22 mouse cellular contexts compared by ENCODE assay signal in the genomic region with DNA sequence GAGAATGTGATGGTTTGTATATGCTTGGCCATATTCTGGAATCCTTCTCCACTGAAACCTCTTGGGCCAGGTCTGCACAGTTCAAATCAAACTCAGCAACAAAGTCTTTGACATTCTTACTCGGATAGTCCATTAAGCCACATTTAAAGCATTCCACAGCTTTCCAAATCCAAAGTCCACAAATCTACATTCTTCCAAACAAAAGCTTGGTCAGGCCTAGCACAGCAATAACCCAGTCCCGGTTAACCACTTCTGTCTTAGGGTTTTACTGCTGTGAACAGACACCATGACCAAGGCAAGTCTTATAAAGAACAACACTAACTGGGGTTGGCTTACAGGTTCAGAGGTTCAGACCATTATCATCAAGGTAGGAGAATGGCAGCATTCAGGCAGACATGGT. TPM values are rescaled to one million over a fixed set of nuclear protein-coding genes. Genes with fewer than 3 reads are reported as not detected.
DNase-seq lines count a peak whose midpoint lies in the region; ATAC-seq and TF ChIP-seq lines count a peak whose summit lies in the region.
"Had no signal": no experiment of that assay in that cellular context is flagged by ENCODE, and none has a peak within 500 bp of the region (broad histone marks: within the 10 kb centered on the region; RNA-seq: fewer than 3 reads in every experiment).

No protein-coding gene starts in this region.

- no peak overlapping the region for H3K4me3 ChIP-seq in kidney, adult 2 months (ENCODE audit: insufficient read depth, low read depth, low read length)
- H3K4me3 ChIP-seq in kidney, embryonic 15.5 days (replicated peaks) = no peak overlapping the region
- H3K4me3 ChIP-seq in midbrain, embryonic 11.5 days (ENCODE audit: low read depth, low read length) = no peak overlapping the region
- no peak overlapping the region for H3K4me3 ChIP-seq in midbrain, embryonic 14.5 days (replicated peaks; ENCODE audit: low read depth, low read length)

- no peak for ATAC-seq in kidney, embryonic 15.5 days (replicated peaks; ENCODE audit: low FRiP score)
- no peak for ATAC-seq in midbrain, embryonic 11.5 days (ENCODE audit: low FRiP score)
- ATAC-seq in midbrain, embryonic 14.5 days (ENCODE audit: low FRiP score, low TSS enrichment) = no peak
- ATAC-seq: activated CD4-positive, CD25-positive, alpha-beta regulatory T cell, adult 4 months; CD4-positive, CD25-positive, alpha-beta regulatory T cell, adult 4 months; Patski had no signal

- H3K4me2 ChIP-seq in kidney, embryonic 15.5 days = no peak overlapping the region
- H3K4me2 ChIP-seq in midbrain, embryonic 11.5 days = no peak overlapping the region
- no peak overlapping the region for H3K4me2 ChIP-seq in midbrain, embryonic 14.5 days (ENCODE audit: low read length)

- peaks cover 60% of the 10 kb centered on the region for H3K4me1 ChIP-seq in kidney, adult 2 months (ENCODE audit: control insufficient read depth, insufficient read depth, low read length)
- peaks cover 27% of the 10 kb centered on the region for H3K4me1 ChIP-seq in kidney, embryonic 15.5 days
- no peaks in the 10 kb centered on the region for H3K4me1 ChIP-seq in midbrain, embryonic 11.5 days (ENCODE audit: control insufficient read depth, insufficient read depth, low read length)
- no peaks in the 10 kb centered on the region for H3K4me1 ChIP-seq in midbrain, embryonic 14.5 days (ENCODE audit: control insufficient read depth, insufficient read depth, low read length)

- H3K27me3 ChIP-seq in kidney, adult 2 months (replicated peaks; ENCODE audit: control insufficient read depth, insufficient read depth, low read length) = no peaks in the 10 kb centered on the region
- H3K27me3 ChIP-seq in kidney, embryonic 15.5 days = no peaks in the 10 kb centered on the region
- H3K27me3 ChIP-seq in midbrain, embryonic 11.5 days (ENCODE audit: control insufficient read depth, insufficient read depth, low read length) = no peaks in the 10 kb centered on the region
- H3K27me3 ChIP-seq in midbrain, embryonic 14.5 days (ENCODE audit: control insufficient read depth, insufficient read depth, low read length) = no peaks in the 10 kb centered on the region
- H3K27me3 ChIP-seq: CH12.LX, Patski had no signal

- DNase-seq in kidney, adult 2 months = peak; percentile 60
- DNase-seq in kidney, adult 9 months = peak; percentile 58
- DNase-seq in kidney, postnatal 10 days = no peak
- peak; percentile 4 for DNase-seq in midbrain, embryonic 11.5 days (ENCODE audit: low spot score, missing footprints)
- no peak for DNase-seq in midbrain, embryonic 14.5 days
- DNase-seq: adrenal gland, adult 2 months; adrenal gland, adult 8-10 months; adrenal gland, postnatal 10 days; adrenal gland, postnatal 14 days; adrenal gland, postnatal 25 days; adrenal gland, postnatal 36 days; B cell, adult 2 months; cerebellum, adult 11 months; cerebellum, adult 11-12 months; cerebellum, adult 18-20 months had no signal

- TF ChIP-seq POLR2A in kidney, adult 2 months (IDR thresholded peaks at IDR 0.05; ENCODE audit: low read depth, low read length) = no peak

- no peaks in the 10 kb centered on the region for H3K9me3 ChIP-seq in kidney, embryonic 15.5 days (replicated peaks)
- H3K9me3 ChIP-seq in midbrain, embryonic 11.5 days (ENCODE audit: control insufficient read depth, low read length) = no peaks in the 10 kb centered on the region
- no peaks in the 10 kb centered on the region for H3K9me3 ChIP-seq in midbrain, embryonic 14.5 days (ENCODE audit: control insufficient read depth, low read length)
- H3K9me3 ChIP-seq: G1E had no signal

- TF ChIP-seq CTCF in kidney, adult 2 months (conservative IDR thresholded peaks at IDR 0.05; ENCODE audit: insufficient read depth, insufficient read length, low read depth, low read length) = no peak

- WGBS in kidney, adult 2 months = 48% methylated on average over 2 of the region's 2 CpGs
- WGBS in kidney, embryonic 15.5 days = 87% methylated on average over 2 of the region's 2 CpGs
- WGBS in midbrain, embryonic 11.5 days = 86% methylated on average over 2 of the region's 2 CpGs
- 90% methylated on average over 2 of the region's 2 CpGs for WGBS in midbrain, embryonic 14.5 days

- H3K9ac ChIP-seq in kidney, embryonic 15.5 days = no peak overlapping the region
- no peak overlapping the region for H3K9ac ChIP-seq in midbrain, embryonic 11.5 days (ENCODE audit: low read length)
- H3K9ac ChIP-seq in midbrain, embryonic 14.5 days (replicated peaks; ENCODE audit: low read length) = no peak overlapping the region

- H3K36me3 ChIP-seq in kidney, adult 2 months (ENCODE audit: control insufficient read depth, insufficient read depth, low read length) = peaks cover 19% of the 10 kb centered on the region
- H3K36me3 ChIP-seq in kidney, embryonic 15.5 days = no peaks in the 10 kb centered on the region
- no peaks in the 10 kb centered on the region for H3K36me3 ChIP-seq in midbrain, embryonic 11.5 days (ENCODE audit: control insufficient read depth, insufficient read depth, low read length)
- no peaks in the 10 kb centered on the region for H3K36me3 ChIP-seq in midbrain, embryonic 14.5 days (ENCODE audit: control insufficient read depth, insufficient read depth, low read length)
- H3K36me3 ChIP-seq: G1E had no signal

- H3K27ac ChIP-seq in kidney, adult 2 months (ENCODE audit: insufficient read depth, low read depth, low read length) = peak overlapping the region; percentile 52
- no peak overlapping the region for H3K27ac ChIP-seq in kidney, embryonic 15.5 days
- H3K27ac ChIP-seq in midbrain, embryonic 11.5 days (ENCODE audit: low read depth, low read length) = no peak overlapping the region
- H3K27ac ChIP-seq in midbrain, embryonic 14.5 days (replicated peaks; ENCODE audit: low read depth, low read length) = no peak overlapping the region

RNA-seq across cellular contexts. Expression of gene 9130230L23Rik, which starts 35.7 kb away (rescaled TPM):
- polyA plus RNA-seq in kidney, adult 2 months (2012; rRNA removed) = 0.22 and 0.26 TPM in 2 replicates
- polyA plus RNA-seq in kidney, embryonic 15.5 days (2015; fragmentation: Nextera tagmentation; extraction: Ambion mirVana) = 0.42 and 0.65 TPM in 2 replicates
- polyA plus RNA-seq in midbrain, embryonic 11.5 days (2014; fragmentation: Nextera tagmentation; extraction: Ambion mirVana) = not detected in 2 replicates
- polyA plus RNA-seq in midbrain, embryonic 14.5 days (2014; fragmentation: Nextera tagmentation; extraction: Ambion mirVana) = not detected in 2 replicates
- polyA plus RNA-seq: C2C12; CD4-positive, CD25-positive, alpha-beta regulatory T cell, adult 4 months; G1E; Patski had no signal

Comparison
In these comparisons a context has a peak if more than half of its experiments do, and no peak if none do; other contexts are left out.
1. DNase-seq: peak in kidney, adult 2 months (single experiment), kidney, adult 9 months (single experiment) and midbrain, embryonic 11.5 days (single experiment); none in kidney, postnatal 10 days (single experiment) and midbrain, embryonic 14.5 days (single experiment).